Mouse (Mus musculus) G1E-ER4 (cell line): ENCODE results near the gene Gm43517. TPM values are rescaled to one million over a fixed set of nuclear protein-coding genes. Genes with fewer than 3 reads are reported as not detected.

Experiments used
- GATA1 ChIP-seq: IDR thresholded peaks from one replicate; pipeline ENCODE4 v1.8.0; 2012; ENCODE audit warnings: low read length, inconsistent platforms
- polyA plus RNA-seq: library from polyadenylated mRNA; stranded (reverse); fragments of >175 nt; gene quantifications from 2 replicates; pipeline ENCODE4 v1.2.3, GENCODE M21; 2012

Gm43517 gene
- polyA plus RNA-seq: not detected in 2 replicates

DNA sequence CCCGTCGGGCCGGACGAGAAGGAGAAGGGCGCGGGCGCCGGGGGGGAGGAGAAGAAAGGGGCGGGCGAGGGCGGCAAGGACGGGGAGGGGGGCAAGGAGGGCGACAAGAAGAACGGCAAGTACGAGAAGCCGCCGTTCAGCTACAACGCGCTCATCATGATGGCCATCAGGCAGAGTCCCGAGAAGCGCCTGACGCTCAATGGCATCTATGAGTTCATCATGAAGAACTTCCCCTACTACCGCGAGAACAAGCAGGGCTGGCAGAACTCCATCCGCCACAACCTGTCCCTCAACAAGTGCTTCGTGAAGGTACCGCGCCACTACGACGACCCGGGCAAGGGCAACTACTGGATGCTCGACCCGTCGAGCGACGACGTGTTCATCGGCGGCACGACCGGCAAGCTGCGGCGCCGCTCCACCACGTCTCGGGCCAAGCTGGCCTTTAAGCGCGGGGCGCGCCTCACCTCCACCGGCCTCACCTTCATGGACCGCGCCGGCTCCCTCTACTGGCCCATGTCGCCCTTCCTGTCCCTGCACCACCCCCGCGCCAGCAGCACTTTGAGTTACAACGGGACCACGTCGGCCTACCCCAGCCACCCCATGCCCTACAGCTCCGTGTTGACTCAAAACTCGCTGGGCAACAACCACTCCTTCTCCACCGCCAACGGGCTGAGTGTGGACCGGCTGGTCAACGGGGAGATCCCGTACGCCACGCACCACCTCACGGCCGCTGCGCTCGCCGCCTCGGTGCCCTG, at the start of gene Gm43517:
Gm43517 (plus strand) TSS at position 299 of the 755 bp plus-strand sequence.
- no peak for TF ChIP-seq GATA1

DNA sequence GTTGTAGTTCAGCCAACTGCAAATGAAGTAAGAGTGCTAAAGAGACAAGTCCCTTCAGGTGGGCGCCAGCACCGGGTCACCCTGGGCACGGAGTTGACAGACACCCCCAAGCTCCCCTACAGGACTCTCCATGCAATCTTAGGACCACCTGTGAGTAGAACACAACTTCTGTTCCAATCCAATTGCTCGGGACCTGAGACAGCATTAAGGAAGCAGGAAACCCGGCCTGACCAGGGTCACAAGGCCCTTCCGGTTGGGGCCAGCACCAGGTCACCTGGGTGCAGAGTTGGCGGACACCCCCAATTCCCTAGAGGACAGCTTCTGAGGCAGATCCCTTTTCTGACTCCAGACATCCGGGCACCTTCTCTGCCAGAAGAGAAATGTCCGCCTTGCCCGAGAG, 35.3 kb upstream of the Gm43517 start:
- no peak for TF ChIP-seq GATA1

DNA sequence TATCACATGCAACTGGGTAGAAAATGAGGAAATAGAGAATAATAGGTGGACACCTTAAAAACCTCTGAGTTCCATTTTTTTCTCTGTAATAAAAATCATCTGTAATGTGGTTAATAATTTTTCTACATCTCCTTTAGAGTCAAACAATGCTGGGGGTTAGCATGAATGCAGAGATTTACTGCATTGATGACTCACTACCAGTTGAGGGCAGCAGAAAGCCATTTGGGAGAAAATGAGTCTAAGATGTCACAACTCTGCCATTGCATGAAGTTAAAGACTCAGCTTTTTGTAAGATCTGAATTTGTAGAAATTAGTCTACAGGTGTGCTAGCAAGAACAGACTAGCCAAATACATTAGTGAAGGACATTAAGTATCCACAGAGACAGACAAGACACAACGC, 16.0 kb upstream of the Gm43517 start:
- no peak for TF ChIP-seq GATA1

DNA sequence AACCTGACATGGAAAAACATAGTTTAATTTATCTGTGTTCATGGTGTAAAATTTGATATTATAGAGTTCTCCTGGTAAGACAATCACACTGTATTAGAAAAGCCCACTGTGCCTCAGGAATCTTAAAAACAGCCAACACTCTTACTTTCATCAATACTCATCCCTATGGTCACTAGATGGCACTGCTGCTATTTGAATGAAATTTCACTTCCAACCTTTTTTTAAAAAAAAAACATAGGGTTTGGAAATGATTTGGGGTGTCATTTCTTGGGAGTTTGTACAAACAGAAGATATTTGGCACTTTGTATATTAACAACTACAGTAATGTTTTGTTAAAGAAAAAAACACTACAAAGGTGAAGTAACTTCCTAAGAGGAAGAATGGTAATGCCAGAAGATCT, 12.8 kb upstream of the Gm43517 start:
- TF ChIP-seq GATA1: no peak

DNA sequence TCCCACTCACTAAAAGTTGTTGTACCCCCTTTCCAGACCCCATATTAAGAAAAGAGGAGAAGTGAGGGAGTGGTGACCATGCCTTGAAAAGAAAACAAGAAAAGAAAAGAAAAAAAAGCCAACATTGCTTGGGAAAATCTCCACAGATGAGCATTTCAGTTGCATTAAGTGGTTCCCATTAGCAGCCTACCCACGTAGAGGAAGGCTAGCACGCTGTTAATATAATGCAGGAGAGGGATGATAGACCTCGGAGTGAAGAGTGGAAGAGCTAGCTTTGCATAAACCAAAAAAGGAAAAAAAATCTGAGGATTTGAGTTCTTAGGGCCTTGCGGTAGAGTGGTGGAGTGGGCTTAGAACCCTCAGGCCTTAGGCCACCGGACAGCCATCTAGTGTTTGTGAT, 11.8 kb upstream of the Gm43517 start:
- no peak for TF ChIP-seq GATA1

DNA sequence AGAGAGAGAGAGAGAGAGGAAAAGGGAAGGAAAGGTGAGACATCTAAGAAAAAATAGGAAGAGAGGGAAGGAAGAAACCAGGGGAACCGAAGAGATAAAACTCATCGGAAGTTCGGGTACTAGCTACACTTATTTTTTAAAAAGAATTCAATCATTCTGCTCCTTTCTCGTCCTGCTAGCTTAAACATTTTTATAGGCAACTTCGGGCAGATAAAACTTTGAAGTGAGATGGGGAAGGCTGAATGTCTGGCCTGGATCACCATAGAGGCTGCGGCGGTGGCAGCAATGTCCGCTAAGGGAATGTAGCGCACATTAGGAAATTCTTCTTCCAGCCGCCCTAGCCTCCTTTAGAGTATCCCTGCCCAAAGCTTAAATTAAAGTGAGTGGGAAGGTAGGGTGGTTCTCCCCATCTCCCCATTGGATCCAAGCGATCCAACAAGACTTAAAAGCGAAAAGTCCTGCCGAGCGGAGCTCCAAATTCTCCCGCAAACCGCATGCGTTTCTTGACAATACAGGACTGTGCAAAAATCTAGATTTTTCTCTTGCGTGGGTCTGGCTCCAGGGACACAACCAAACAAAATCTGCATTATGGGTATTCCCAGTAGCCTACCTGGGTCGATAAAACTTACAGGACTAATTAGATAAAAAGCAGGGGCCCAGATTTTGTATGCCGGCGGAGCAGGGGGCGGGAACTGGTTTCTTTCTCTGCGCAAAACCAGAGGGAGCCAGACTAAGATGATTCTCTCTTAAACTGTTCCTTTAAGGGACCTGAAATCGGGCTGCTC, 11.0 kb upstream of the Gm43517 start:
- no peak for TF ChIP-seq GATA1

DNA sequence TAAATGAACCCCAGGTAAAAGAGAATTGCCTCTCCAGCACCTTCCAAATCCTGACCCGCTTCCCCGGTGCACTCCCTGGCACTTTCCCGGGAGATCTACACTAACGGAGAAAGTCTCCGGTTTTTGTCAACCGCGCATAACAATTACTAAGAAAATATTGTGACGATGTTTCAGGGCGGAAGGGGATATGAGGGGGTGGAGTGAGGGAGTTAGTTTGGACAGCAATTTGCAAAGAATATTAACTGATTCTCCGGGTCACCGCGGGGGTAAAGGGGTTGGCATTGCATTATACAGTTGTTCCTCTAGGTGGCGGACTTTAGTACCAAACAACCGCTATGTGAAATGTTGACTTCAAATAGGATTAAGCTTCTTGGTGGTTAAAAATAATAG, 10.4 kb upstream of the Gm43517 start:
- no peak for TF ChIP-seq GATA1

DNA sequence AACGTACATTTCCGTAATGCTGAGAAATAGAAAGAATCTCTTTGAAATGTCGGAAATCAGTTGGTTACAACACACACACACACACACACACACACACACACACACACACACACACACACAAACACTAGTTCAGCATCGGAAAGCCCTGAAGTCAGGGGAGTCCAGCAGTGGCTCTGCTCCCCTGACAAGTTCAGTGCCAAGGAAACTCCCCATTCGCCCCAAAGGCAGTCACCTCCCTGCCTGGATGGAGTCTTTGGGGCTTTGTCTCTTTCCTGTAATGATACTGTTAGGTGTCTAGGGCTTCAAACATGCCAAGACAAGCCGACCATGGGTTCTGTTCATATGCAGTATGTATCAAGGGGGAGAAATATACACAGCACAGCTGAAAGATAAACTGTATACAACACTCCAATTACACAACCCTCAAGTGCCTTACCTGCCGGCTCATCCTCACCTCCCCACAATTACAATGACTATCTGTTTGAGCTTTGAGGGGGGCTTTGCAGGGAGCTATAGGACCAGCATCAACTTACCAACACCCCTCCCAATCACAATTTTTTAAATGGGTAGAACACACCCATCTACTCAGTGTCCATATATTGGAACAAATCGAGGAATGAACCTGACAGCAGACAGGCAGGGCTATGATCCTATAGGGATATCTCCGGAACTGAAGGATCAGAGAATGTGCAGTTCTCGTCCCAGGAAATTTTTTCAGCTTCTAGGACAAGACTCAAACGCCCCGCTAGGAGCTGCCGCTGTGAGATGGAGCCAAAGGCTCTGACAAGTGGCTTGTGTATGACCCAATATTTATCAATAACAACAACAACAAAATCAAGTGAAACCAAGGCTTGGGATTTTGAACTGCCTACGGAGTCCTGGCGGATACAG, 9.3 kb upstream of the Gm43517 start:
- TF ChIP-seq GATA1: no peak

DNA sequence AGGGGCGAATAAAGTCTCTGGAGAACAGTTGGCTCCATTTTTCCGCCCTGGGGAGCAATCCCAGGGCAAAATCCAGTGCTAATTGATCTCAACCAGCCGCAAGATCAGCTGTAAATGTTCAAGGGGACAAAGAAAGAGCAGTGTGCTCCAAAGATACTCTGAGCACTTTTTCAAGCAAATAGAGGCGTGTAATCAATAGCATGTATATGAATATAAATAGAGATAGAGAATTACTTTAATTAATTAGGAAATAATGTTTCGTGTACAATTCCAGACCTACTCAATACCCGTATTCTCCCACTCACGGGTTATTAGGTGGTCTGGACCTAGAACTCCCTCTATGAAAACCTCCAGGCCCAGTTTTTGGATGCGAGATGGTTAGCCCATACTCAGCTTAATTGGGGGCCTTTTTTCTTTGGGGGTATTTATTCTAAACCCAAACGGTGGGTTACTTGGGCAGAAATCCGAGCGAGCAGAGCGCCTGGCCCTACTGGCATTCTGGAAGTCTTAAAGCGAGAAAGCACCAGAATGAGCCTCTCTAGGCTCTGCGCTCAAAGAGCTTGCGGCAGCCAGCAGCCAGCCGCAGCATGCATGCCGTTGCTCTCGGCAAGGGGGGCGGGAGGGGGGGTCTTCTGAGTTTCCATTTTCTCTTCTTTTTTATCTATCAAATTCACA, 8.5 kb upstream of the Gm43517 start:
- TF ChIP-seq GATA1: no peak

DNA sequence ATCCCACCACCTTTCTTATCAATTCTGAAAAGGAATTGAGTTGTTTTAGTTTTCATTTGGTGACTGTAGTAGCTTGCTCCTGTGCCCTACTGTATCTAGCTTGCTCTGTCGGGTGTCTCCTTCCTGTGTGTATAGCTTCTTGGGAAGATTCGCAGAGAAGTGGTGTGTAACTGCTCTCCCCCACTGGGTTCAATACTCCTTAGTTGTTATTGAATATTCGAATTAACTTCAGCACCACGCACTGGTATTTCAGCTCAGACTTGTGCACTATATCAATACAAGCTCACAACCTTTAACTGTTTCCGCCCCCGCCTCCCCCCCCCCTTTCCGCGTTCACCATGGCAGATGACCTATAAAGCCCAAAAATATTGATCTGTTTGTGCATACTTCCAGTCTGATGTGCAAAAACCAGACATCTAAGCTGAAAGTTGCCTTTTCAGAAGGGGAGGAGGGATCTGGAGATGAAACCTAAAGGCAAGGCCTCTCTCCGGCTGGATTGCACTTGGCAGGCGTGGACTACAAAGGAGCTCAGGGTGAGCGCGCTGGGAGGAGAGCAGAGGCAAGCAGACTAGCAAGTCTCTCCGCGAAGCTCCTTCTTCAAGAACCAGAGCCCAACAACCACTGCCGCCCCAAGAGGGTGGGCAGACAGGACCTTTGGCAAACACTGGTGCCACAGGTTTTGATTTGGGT, 7.5 kb upstream of the Gm43517 start:
- no peak for TF ChIP-seq GATA1

DNA sequence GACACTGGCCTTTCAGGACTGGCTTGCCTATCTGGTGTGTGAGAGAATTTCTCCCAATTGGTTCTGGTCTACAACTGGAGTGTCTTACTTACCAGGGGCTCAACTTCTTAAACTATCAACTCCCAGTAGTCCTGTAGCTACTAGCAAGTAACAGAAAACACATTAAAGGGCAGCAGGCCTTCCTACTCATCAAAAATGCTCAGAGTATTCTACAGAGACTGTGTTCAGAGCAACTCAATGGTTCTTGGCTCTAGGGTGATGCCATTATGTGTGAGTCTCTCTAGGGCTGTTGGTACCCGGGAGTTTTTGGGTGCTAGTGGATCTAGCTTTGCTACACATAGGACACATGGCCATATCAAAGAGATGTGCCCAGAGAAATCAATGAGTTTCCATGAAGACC, 6.1 kb upstream of the Gm43517 start:
- TF ChIP-seq GATA1: no peak

DNA sequence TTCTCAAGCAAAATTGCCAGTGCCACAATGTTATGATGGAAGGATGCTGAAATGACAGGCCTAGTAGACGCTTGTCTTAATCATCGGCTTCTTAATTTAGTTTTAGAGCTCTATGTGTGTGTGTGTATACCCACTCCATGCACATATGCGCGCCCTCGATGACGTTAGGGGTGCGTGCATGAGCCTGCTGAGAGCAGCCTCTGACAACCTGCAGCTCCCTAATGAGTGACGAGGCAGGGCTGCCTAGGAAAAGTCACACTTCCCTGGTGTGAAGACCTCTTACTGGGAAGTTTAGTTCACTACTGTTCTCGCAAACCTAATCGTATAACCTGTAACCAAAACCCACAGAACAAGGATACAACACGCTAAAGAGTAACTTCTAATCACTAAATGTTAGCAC, 5.5 kb upstream of the Gm43517 start:
- no peak for TF ChIP-seq GATA1

DNA sequence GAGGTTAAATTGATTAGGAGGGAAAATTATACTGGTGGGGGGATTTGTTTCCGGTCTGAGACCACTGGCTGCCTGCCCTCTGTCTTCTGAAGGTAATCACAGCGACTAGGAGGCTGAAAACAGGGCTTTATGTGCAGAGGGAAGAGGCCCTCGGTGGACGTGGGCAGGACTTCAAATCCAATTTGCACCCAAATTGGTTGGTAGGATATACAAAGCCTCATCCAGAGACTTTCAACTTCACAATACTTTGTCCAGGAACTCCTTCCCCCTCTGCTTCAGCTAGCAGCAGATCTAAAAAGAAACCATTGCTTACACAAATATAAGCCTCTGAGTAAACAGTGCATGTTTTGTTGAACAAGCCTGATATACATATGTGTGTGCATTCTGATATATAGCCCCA, 4.5 kb upstream of the Gm43517 start:
- TF ChIP-seq GATA1: no peak

DNA sequence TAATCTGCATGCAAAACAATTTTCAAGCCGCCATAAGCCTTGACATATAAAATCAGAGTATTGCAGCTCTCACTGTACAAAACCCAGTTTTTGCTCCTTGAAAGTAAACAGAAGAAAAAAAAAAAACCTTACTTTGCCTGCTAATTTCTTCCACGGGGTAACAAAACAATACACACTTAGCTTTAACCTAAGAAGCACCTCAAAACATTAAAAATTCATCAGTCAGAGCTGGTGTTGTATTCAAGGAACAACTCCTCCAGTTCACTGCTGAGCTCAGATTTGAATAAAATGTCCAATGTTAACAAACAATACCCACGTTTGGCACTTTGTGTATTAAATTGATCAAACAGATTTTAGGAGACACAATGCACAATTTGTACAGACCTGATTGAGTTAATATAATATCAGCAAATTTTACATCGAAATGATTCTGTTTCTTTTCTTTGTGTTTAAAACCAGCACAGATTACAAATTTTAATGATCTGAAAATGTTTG, 3.9 kb upstream of the Gm43517 start:
- TF ChIP-seq GATA1: no peak
